Mouse (Mus musculus) heart, postnatal 0 days (tissue): ENCODE measurements around the gene Dclk3. TPM values are rescaled to one million over a fixed set of nuclear protein-coding genes. Genes with fewer than 3 reads are reported as not detected.

ENCODE experiments used
- ATAC-seq: fragments of 200-750 bp; cut with Nextera tagmentation; 2 replicates; pipeline ENCODE4 v1.8.0; 2017; ENCODE audit warnings: low read depth, moderate number of reproducible peaks, moderate library complexity; ENCODE audit not compliant: insufficient read depth
- DNase-seq: peaks from one replicate; pipeline ENCODE4 v3.0.0-alpha.2; 2016; ENCODE audit warnings: low spot score
- H3K27ac ChIP-seq: fragments of 300-500 bp; sonication (generic); 2 replicates; pipeline ENCODE4 v1.5.1; 2014; ENCODE audit warnings: low read depth, mild to moderate bottlenecking
- H3K27me3 ChIP-seq: fragments of 300-500 bp; sonication (generic); 2 replicates; pipeline ENCODE4 v1.6.1; 2014; ENCODE audit warnings: low read length, mixed read lengths; ENCODE audit not compliant: control insufficient read depth, insufficient read depth
- H3K36me3 ChIP-seq: fragments of 300-500 bp; sonication (generic); replicated peaks from 2 replicates; pipeline ENCODE4 v1.6.1; 2014; ENCODE audit warnings: low read length, mixed read lengths; ENCODE audit not compliant: control insufficient read depth, insufficient read depth
- H3K4me1 ChIP-seq: fragments of 300-500 bp; sonication (generic); 2 replicates; pipeline ENCODE4 v1.6.1; 2014; ENCODE audit warnings: antibody characterized with exemption; ENCODE audit not compliant: control insufficient read depth, insufficient read depth
- H3K4me2 ChIP-seq: fragments of 300-500 bp; sonication (generic); 2 replicates; pipeline ENCODE4 v1.6.1; 2014; ENCODE audit warnings: low read depth, mild to moderate bottlenecking, low read length, moderate library complexity
- H3K4me3 ChIP-seq: fragments of 300-500 bp; sonication (generic); 2 replicates; pipeline ENCODE4 v1.5.1; 2014; ENCODE audit warnings: low read depth, low read length
- H3K9ac ChIP-seq: fragments of 300-500 bp; sonication (generic); replicated peaks from 2 replicates; pipeline ENCODE4 v1.6.1; 2014; ENCODE audit warnings: low read depth, low read length, mixed read lengths
- H3K9me3 ChIP-seq: fragments of 300-500 bp; sonication (generic); replicated peaks from 2 replicates; pipeline ENCODE4 v1.6.1; 2016; ENCODE audit warnings: low read length; ENCODE audit not compliant: control insufficient read depth
- CTCF ChIP-seq: IDR thresholded peaks from 2 replicates; pipeline ENCODE4 v1.5.1; 2016; ENCODE audit warnings: antibody characterized with exemption, control low read depth, low read depth
- EP300 ChIP-seq: IDR thresholded peaks from 2 replicates; pipeline ENCODE4 v1.6.1; 2016; ENCODE audit warnings: antibody characterized with exemption, low read depth
- WGBS: fragments of 180-500 bp; shearing (Covaris S2); extraction: QIAGEN DNeasy Blood & Tissue Kit; methylation state at CpG from one replicate; pipeline ENCODE4 v1.1.7; 2014; 5-methylcytosine and 5-hydroxymethylcytosine counted together
- polyA plus RNA-seq: library from polyadenylated mRNA; unstranded; fragments of >200 nt; fragmentation: Nextera tagmentation; extraction: Ambion mirVana; gene quantifications from 2 replicates; pipeline ENCODE4 v1.2.1, GENCODE M21; 2015
- total RNA-seq: library from RNA; depleted of rRNA; stranded (reverse); fragments of >200 nt; gene quantifications from 2 replicates; pipeline ENCODE4 v1.2.3, GENCODE M21; 2014; ENCODE audit warnings: low replicate concordance

Gene Dclk3
- total and polyA plus RNA-seq, 2 experiments from 2014 or later = 0.11 TPM; not detected in 1

DNA sequence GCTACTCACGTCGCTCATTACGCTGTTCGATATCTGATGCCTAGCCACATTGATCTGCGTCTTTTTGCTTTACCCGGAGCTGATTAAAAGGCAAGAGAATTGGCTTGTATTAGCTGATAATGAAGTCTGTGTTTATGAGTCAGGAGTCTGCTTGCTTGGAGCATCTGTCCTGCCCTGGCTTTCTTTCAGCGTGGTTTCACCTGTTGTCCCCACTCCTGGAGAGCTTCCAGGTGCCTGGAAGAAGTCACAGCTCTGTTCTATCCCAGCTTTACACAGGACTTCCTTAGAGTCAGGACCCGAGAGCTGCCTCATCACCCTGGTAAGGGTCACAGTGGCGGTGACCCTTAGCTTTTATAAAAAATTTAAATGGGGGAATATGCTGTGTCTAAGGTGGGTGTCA, 61.3 kb downstream of the Dclk3 start:
- Histone ChIP-seq H3K27ac (no peak overlapping the region), H3K9me3 (no peaks in the 10 kb centered on the region), H3K9ac (no peak overlapping the region), H3K4me3 (no peak overlapping the region), H3K4me1 (no peaks in the 10 kb centered on the region), H3K27me3 (no peaks in the 10 kb centered on the region), H3K4me2 (no peak overlapping the region), H3K36me3 (no peaks in the 10 kb centered on the region)
- ATAC-seq = no peak
- 81% methylated on average over 9 of the region's 9 CpGs for WGBS
- no peak for DNase-seq
- TF ChIP-seq CTCF (no peak), EP300 (no peak)

DNA sequence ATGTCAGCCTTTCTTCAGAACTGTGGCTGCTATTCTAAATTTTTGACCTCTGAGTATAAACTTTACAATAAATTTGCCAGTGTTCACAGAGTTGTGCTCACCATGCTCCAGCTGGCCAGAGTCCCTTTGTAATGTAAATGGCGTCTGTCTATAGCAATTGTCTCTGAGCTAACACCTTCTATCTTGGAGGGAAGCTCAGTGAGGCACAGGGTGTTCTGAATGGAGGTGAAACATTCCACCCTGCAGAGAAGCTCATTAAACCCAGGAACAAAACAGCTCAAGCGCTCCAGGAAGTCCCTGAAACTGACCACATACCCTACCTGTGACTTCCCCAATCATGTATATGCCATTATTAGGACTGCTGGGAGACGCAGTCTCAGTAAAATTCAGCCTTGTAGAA, 67.2 kb downstream of the Dclk3 start:
- no peak overlapping the region for H3K4me2 ChIP-seq
- DNase-seq = no peak
- no peak overlapping the region for H3K9ac ChIP-seq
- no peaks in the 10 kb centered on the region for H3K4me1 ChIP-seq
- H3K27me3 ChIP-seq = no peaks in the 10 kb centered on the region
- H3K9me3 ChIP-seq = peaks cover 5% of the 10 kb centered on the region; the same call in 1 of the 2 replicates
- no peak overlapping the region for H3K27ac ChIP-seq
- WGBS = 48% methylated on average over 3 of the region's 3 CpGs
- no peak overlapping the region for H3K4me3 ChIP-seq
- TF ChIP-seq EP300 (no peak), CTCF (no peak)
- H3K36me3 ChIP-seq = no peaks in the 10 kb centered on the region
- no peak for ATAC-seq

DNA sequence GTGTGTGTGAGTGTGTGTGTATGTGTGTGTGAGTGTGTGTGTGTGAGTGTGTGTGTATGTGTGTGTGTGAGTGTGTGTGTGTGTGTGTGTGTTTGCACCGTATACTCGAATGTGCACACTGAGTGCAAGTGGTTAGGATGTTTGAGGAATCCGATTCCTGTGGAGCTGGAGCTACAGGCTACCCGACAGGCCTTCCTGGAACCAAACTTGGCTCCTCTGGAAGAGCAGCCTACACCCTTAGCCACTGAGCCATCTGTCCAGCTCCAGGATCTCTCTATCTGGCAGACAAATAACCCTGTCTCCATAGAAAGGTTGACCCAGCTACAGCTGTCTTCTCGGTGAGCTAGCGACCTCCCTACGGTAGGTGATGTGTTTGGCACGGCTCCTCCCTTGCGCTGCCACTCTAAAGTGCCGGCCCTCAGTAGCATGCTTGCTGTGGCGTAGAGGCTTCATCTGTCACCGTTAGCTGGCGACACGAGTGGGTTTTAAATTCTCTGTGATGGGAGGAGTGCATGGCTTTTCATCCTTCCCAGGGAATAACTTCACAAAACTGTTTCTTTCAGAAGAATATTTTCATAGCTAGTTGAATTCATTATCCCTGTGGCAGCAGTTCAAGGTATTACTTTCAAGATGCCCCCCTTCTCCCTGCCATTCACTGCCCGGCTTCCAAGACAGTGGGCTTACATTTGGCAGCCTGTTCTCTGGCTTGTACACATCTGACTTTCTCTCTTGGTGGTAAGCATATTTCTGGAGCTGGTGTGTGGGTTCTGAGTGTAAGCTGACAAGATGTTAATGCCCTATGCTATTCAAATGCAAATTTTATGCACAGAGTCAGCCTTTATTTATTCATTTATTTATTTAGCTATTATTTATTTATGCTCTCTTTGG, 75.9 kb downstream of the Dclk3 start:
- H3K9me3 ChIP-seq = no peaks in the 10 kb centered on the region
- 60% methylated on average over 15 of the region's 15 CpGs for WGBS
- H3K4me2 ChIP-seq = no peak overlapping the region
- H3K27me3 ChIP-seq = no peaks in the 10 kb centered on the region
- no peaks in the 10 kb centered on the region for H3K36me3 ChIP-seq
- no peak overlapping the region for H3K27ac ChIP-seq
- no peaks in the 10 kb centered on the region for H3K4me1 ChIP-seq
- no peak for ATAC-seq
- no peak for TF ChIP-seq EP300
- TF ChIP-seq CTCF = no peak
- H3K4me3 ChIP-seq = no peak overlapping the region
- no peak for DNase-seq
- H3K9ac ChIP-seq = no peak overlapping the region

DNA sequence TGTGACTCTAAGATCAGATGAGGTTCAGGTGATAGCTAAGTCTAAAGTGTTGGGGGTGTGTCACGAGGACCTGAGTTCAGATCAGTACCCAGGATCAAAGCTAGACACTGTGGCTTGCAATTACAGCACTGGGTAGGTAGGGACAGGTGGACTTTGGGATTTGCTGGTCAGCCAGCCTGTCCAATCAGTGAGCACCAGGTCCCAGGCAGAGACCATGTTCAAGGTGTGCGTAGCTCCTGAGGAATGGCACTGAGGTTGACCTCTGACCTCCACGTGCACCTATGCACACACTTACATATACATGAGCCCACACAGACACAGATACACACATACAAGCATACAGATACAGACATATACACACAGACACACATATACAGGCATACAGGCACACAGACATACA, 76.7 kb downstream of the Dclk3 start:
- H3K4me2 ChIP-seq = no peak overlapping the region
- H3K4me3 ChIP-seq = no peak overlapping the region
- H3K9ac ChIP-seq = no peak overlapping the region
- H3K27me3 ChIP-seq = no peaks in the 10 kb centered on the region
- no peaks in the 10 kb centered on the region for H3K4me1 ChIP-seq
- TF ChIP-seq CTCF (no peak), EP300 (no peak)
- WGBS = 76% methylated on average over 3 of the region's 3 CpGs
- ATAC-seq (no peak), DNase-seq (no peak)
- H3K36me3 ChIP-seq = no peaks in the 10 kb centered on the region
- H3K9me3 ChIP-seq = no peaks in the 10 kb centered on the region
- no peak overlapping the region for H3K27ac ChIP-seq

DNA sequence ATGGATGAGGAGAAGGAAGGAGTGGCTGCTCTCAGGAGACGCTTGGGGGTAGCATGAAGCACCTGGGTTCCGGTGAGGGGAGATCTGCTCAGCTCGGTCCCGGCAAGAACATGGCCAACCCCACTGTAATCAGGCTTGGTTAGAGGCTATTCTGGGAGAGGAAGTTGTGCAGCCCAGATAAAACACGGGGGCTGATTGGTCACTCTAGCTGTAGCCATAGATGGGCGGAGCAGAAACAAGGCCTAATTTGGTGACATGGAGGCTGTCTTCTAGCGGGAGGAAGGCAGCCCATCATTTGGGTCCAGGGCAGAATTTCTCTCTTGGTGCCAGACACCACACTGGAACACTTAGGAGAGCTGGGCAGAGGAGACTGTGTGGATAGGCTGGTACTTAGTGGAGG, 83.3 kb downstream of the Dclk3 start:
- TF ChIP-seq EP300 = no peak
- no peak for TF ChIP-seq CTCF
- DNase-seq (no peak), ATAC-seq (no peak)
- Histone ChIP-seq H3K36me3 (no peaks in the 10 kb centered on the region), H3K27me3 (no peaks in the 10 kb centered on the region), H3K4me1 (no peaks in the 10 kb centered on the region), H3K27ac (no peak overlapping the region), H3K4me2 (no peak overlapping the region), H3K9ac (no peak overlapping the region), H3K4me3 (no peak overlapping the region), H3K9me3 (no peaks in the 10 kb centered on the region)
- 69% methylated on average over 7 of the region's 7 CpGs for WGBS

DNA sequence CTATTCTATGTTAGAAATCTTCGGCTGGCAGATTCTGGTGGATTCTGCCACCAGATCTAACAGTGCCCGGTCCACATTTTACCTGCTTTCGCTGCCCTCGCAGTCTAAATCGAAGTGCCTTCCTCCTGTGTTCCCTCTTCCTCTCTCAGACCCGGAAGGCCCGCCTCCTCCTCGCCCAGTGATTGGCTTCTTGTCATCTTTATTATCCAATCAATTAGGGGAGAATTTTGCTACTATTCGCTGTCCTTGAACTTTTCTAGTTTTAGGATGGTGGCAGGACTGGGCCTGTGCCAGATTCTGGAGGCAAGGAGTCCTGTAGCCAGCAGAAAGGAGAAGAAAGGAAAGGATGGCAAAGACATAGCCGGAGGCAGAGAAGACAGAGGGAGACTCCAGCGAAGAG, 84.2 kb downstream of the Dclk3 start:
- no peaks in the 10 kb centered on the region for H3K9me3 ChIP-seq
- H3K27ac ChIP-seq = no peak overlapping the region
- no peak overlapping the region for H3K4me2 ChIP-seq
- ATAC-seq (no peak), DNase-seq (no peak)
- no peak overlapping the region for H3K9ac ChIP-seq
- no peaks in the 10 kb centered on the region for H3K4me1 ChIP-seq
- H3K4me3 ChIP-seq = no peak overlapping the region
- no peaks in the 10 kb centered on the region for H3K27me3 ChIP-seq
- 89% methylated on average over 11 of the region's 11 CpGs for WGBS
- TF ChIP-seq CTCF = no peak
- TF ChIP-seq EP300 = no peak
- H3K36me3 ChIP-seq = no peaks in the 10 kb centered on the region
